Mouse (Mus musculus) MEL (cell line): Measurements from ENCODE around the gene Stk11.

Experiments used
- BHLHE40 ChIP-seq: IDR thresholded peaks from 2 replicates; pipeline ENCODE4 v1.6.1; 2012; ENCODE audit warnings: low read depth, mild to moderate bottlenecking, inconsistent platforms, low read length, improper control_type of control experiment, borderline replicate concordance
- CTCF ChIP-seq, 3 experiments: IDR thresholded peaks in 2 of 3; conservative IDR thresholded peaks in 1 of 3; 2 replicates each; pipeline ENCODE4 v1.5.1; 2011 to 2012; ENCODE audit warnings: low read length in 3 of 3, low read depth in 2 of 3, mild to moderate bottlenecking in 2 of 3, improper control_type of control experiment in 1 of 3, inconsistent platforms in 1 of 3, mixed read lengths in 1 of 3, moderate library complexity in 1 of 3; ENCODE audit not compliant: control insufficient read depth in 1 of 3, insufficient read depth in 1 of 3, poor library complexity in 1 of 3, severe bottlenecking in 1 of 3
- EP300 ChIP-seq, 2 experiments: IDR thresholded peaks; 2 replicates each; pipeline ENCODE4 v1.6.1; 2011; ENCODE audit warnings: improper control_type of control experiment in 2 of 2, low read length in 2 of 2, low read depth in 1 of 2, mild to moderate bottlenecking in 1 of 2
- JUND ChIP-seq: IDR thresholded peaks from 2 replicates; pipeline ENCODE4 v1.6.1; 2011; ENCODE audit warnings: low read depth, mild to moderate bottlenecking, improper control_type of control experiment, low read length
- KAT2A ChIP-seq: conservative IDR thresholded peaks from 2 replicates; pipeline ENCODE4 v1.6.1; 2012; ENCODE audit warnings: low read depth, low read length, improper control_type of control experiment, inconsistent platforms
- MAX ChIP-seq: IDR thresholded peaks from 2 replicates; pipeline ENCODE4 v1.6.1; 2011; ENCODE audit warnings: low read length, improper control_type of control experiment
- NELFE ChIP-seq: IDR thresholded peaks from 2 replicates; pipeline ENCODE4 v1.6.1; 2011; ENCODE audit warnings: low read depth, low read length, improper control_type of control experiment
- NRF1 ChIP-seq: IDR thresholded peaks from 2 replicates; pipeline ENCODE4 v1.6.1; 2014; ENCODE audit warnings: low read depth, mild to moderate bottlenecking, inconsistent platforms, low read length, improper control_type of control experiment, moderate library complexity; ENCODE audit not compliant: poor library complexity, insufficient read depth, severe bottlenecking
- POLR2A ChIP-seq, 2 experiments: IDR thresholded peaks; 2 replicates each; pipeline ENCODE4 v1.6.1; 2011 to 2012; ENCODE audit warnings: low read length in 2 of 2, mild to moderate bottlenecking in 2 of 2, control low read depth in 1 of 2, improper control_type of control experiment in 1 of 2, low read depth in 1 of 2, moderate library complexity in 1 of 2; ENCODE audit not compliant: control insufficient read depth in 1 of 2, insufficient read depth in 1 of 2, poor library complexity in 1 of 2
- POLR2AphosphoS2 ChIP-seq: IDR thresholded peaks from 2 replicates; pipeline ENCODE4 v1.6.1; 2011; ENCODE audit warnings: low read length, improper control_type of control experiment
- POLR2AphosphoS5 ChIP-seq: IDR thresholded peaks from 2 replicates; pipeline ENCODE4 v1.6.1; 2012; ENCODE audit warnings: low read depth, borderline replicate concordance, mild to moderate bottlenecking, inconsistent platforms, low read length, moderate library complexity, mixed read lengths
- RCOR1 ChIP-seq: IDR thresholded peaks from 2 replicates; pipeline ENCODE4 v1.6.1; 2012; ENCODE audit warnings: low read depth, mild to moderate bottlenecking, inconsistent platforms, low read length, improper control_type of control experiment
- ZMIZ1 ChIP-seq: IDR thresholded peaks from 2 replicates; pipeline ENCODE4 v1.6.1; 2012; ENCODE audit warnings: low read depth, mild to moderate bottlenecking, inconsistent platforms, low read length, improper control_type of control experiment, moderate library complexity

- TF ChIP-seq CTCF (IDR thresholded peaks at IDR 0.05 in 2 of 3, conservative IDR thresholded peaks at IDR 0.05 in 1 of 3; ENCODE audit: control insufficient read depth in 1 of 3, insufficient read depth in 1 of 3, low read depth in 2 of 3, low read length in 3 of 3, poor library complexity in 1 of 3, severe bottlenecking in 1 of 3): no peak
- no peak for TF ChIP-seq KAT2A
- TF ChIP-seq NRF1: no peak
- TF ChIP-seq RCOR1: no peak
- no peak for TF ChIP-seq EP300 (IDR thresholded peaks at IDR 0.05; ENCODE audit: low read depth in 1 of 2, low read length in 2 of 2)
- no peak for TF ChIP-seq POLR2AphosphoS5
- no peak for TF ChIP-seq POLR2A (IDR thresholded peaks at IDR 0.05; ENCODE audit: control insufficient read depth in 1 of 2, insufficient read depth in 1 of 2, low read depth in 1 of 2, low read length in 2 of 2, poor library complexity in 1 of 2)
- no peak for TF ChIP-seq NELFE
- TF ChIP-seq POLR2AphosphoS2: no peak
- TF ChIP-seq MAX: no peak
- no peak for TF ChIP-seq ZMIZ1
- no peak for TF ChIP-seq JUND
- TF ChIP-seq BHLHE40: no peak
Measured at GRCm38 (mm10) chr10:80162243-80162608, 46.6 kb downstream of the Stk11 start.
